Mouse (Mus musculus): ENCODE results near the gene Nrap.

DNA sequence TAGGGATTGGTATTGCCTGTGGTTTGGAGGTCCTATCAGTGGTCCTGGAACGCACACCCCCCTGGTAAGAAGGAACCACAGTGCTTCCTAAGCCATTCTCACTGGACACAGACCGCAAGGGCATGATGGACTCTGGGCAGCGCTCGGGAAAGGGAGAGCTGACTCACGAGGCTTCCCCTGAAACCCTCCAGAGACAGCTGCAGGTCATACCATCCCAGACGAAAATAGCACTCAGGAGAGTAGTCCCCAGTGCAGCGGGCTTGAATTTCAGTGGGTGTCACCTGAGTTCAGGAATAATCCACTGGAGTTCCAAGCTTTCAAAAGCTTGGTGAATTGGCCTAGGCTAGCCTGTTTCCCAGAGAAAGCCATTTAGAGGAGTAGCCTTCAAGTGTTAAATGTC is 16.7 kb upstream of the Nrap start:
- TF ChIP-seq CTCF (IDR thresholded peaks at IDR 0.05; ENCODE audit: control insufficient read depth, insufficient read depth, insufficient replicate concordance, low read depth, low read length) (no peak), POLR2A (IDR thresholded peaks at IDR 0.05; ENCODE audit: control insufficient read depth, low read depth, low read length) (no peak)

Measured in testis, adult 2 months (tissue).